Mouse (Mus musculus): ENCODE data around the gene Guca1a.

GRCm38 (mm10) chr17:47368401-47369086 lies 31.8 kb downstream of the Guca1a start, which contains the start of gene Mrps10:
- no peak for TF ChIP-seq CTCF (IDR thresholded peaks at IDR 0.05; ENCODE audit: low read depth)
- no peak for TF ChIP-seq EP300 (IDR thresholded peaks at IDR 0.05; ENCODE audit: low read depth)
